Mouse (Mus musculus) thymus, postnatal 10 days (tissue): ENCODE data around the gene Med12l.
"Not testable (repeated sequence)": the region's sequence is repeated elsewhere in the genome, so short reads cannot be mapped to it uniquely, and the experiment has no call there.

ENCODE experiments used
- DNase-seq, 2 experiments: peaks; one replicate each; pipeline ENCODE4 v3.0.0; 2021; ENCODE audit warnings: low spot score in 2 of 2

The Med12l gene

GRCm38 (mm10) chr3:59138946-59139468, 133.4 kb downstream of the Med12l start:
- no peak for DNase-seq

- DNase-seq: no peak
These were observed 134.0 kb downstream of the Med12l start for GRCm38 (mm10) chr3:59139651-59140051.

- no peak for DNase-seq
These were observed 134.5 kb downstream of the Med12l start for GRCm38 (mm10) chr3:59140115-59140514.

GRCm38 (mm10) chr3:59140941-59141340, 135.3 kb downstream of the Med12l start:
- not testable (repeated sequence) for DNase-seq

GRCm38 (mm10) chr3:59141507-59142305, 136.1 kb downstream of the Med12l start:
- DNase-seq: no peak

- DNase-seq: no peak
These were observed 139.6 kb downstream of the Med12l start for GRCm38 (mm10) chr3:59145194-59145593.

- DNase-seq: no peak
These were observed 144.0 kb downstream of the Med12l start for GRCm38 (mm10) chr3:59149646-59150045.

- no peak for DNase-seq
These were observed 145.0 kb downstream of the Med12l start for GRCm38 (mm10) chr3:59150624-59151023.

- DNase-seq: no peak
These were observed 147.8 kb downstream of the Med12l start, which contains the start of gene P2ry14 for GRCm38 (mm10) chr3:59153424-59153823. Gene P2ry14 (minus strand): TSS chr3:59153618.

GRCm38 (mm10) chr3:59154888-59155287, 149.3 kb downstream of the Med12l start:
- no peak for DNase-seq

GRCm38 (mm10) chr3:59155404-59155803, 149.8 kb downstream of the Med12l start:
- DNase-seq: no peak

GRCm38 (mm10) chr3:59157048-59157447, 151.4 kb downstream of the Med12l start:
- DNase-seq: no peak

GRCm38 (mm10) chr3:59160465-59160864, 154.8 kb downstream of the Med12l start:
- no peak for DNase-seq

GRCm38 (mm10) chr3:59167417-59168054, 161.9 kb downstream of the Med12l start:
- no peak for DNase-seq

GRCm38 (mm10) chr3:59168476-59168875, 162.9 kb downstream of the Med12l start:
- no peak for DNase-seq

GRCm38 (mm10) chr3:59169215-59169614, 163.6 kb downstream of the Med12l start:
- no peak for DNase-seq

GRCm38 (mm10) chr3:59169921-59170627, 164.4 kb downstream of the Med12l start:
- DNase-seq: no peak

GRCm38 (mm10) chr3:59174426-59175154, 169.0 kb downstream of the Med12l start:
- peak in 1 of 2 experiments; percentile 25 for DNase-seq

GRCm38 (mm10) chr3:59175234-59175633, 169.6 kb downstream of the Med12l start:
- peak; percentile 48 to 69 for DNase-seq

GRCm38 (mm10) chr3:59176871-59177270, 171.2 kb downstream of the Med12l start:
- no peak for DNase-seq

- DNase-seq: no peak
These were observed 175.5 kb downstream of the Med12l start for GRCm38 (mm10) chr3:59181134-59181533.
